Mouse (Mus musculus): Measurements from ENCODE around the gene Dcakd. TPM values are rescaled to one million over a fixed set of nuclear protein-coding genes. Genes with fewer than 3 reads are reported as not detected.

Dcakd gene
- polyA plus RNA-seq, 1 experiment from 2014 or later = 198 TPM

GRCm38 (mm10) chr11:102945306-102946264 is 82.5 kb downstream of the Dcakd start:
- Histone ChIP-seq H3K4me1 (ENCODE audit: control insufficient read depth, insufficient read depth, low read length) (peaks cover 27% of the 10 kb centered on the region), H3K4me2 (replicated peaks; ENCODE audit: low read depth, low read length) (peak overlapping the region; percentile 76), H3K27ac (ENCODE audit: low read length) (no peak overlapping the region), H3K9ac (replicated peaks; ENCODE audit: low read depth, low read length) (no peak overlapping the region; the same call in 1 of the 2 replicates), H3K9me3 (ENCODE audit: control insufficient read depth, low read depth, low read length) (no peaks in the 10 kb centered on the region), H3K36me3 (ENCODE audit: control insufficient read depth, insufficient read depth, low read length) (no peaks in the 10 kb centered on the region), H3K4me3 (ENCODE audit: low read depth, low read length) (peak overlapping the region; percentile 38), H3K27me3 (ENCODE audit: control insufficient read depth, insufficient read depth, low read length) (peaks cover 24% of the 10 kb centered on the region)
- ATAC-seq (ENCODE audit: insufficient number of reproducible peaks, insufficient read depth, low FRiP score, low read depth) = no peak
- 2% methylated on average over 54 of the region's 54 CpGs for WGBS

Small RNA genes lying within 50 kb of the gene (microRNA-seq; reads per million reads assigned to microRNA genes)
- gene Mir6931 = not detected

Other genes with a start within 250 kb of the Dcakd start
- gene Gjc1, start 208.6 kb downstream of the Dcakd start, polyA plus RNA-seq (2014; fragmentation: Nextera tagmentation; extraction: Ambion mirVana) = 57.0 and 64.8 TPM in 2 replicates
- gene Higd1b, start 192.5 kb downstream of the Dcakd start, polyA plus RNA-seq (2014; fragmentation: Nextera tagmentation; extraction: Ambion mirVana) = not detected in 2 replicates
- 148 and 168 TPM in 2 replicates for gene Eftud2, start 147.3 kb downstream of the Dcakd start, polyA plus RNA-seq (2014; fragmentation: Nextera tagmentation; extraction: Ambion mirVana)
- 1.3 and 1.7 TPM in 2 replicates for gene Ccdc103, start 147.1 kb downstream of the Dcakd start, polyA plus RNA-seq (2014; fragmentation: Nextera tagmentation; extraction: Ambion mirVana)
- not detected in 2 replicates for gene Fam187a, start 143.2 kb downstream of the Dcakd start, polyA plus RNA-seq (2014; fragmentation: Nextera tagmentation; extraction: Ambion mirVana)
- gene Gfap, start 127.4 kb downstream of the Dcakd start, polyA plus RNA-seq (2014; fragmentation: Nextera tagmentation; extraction: Ambion mirVana) = 0.34 and 0.62 TPM in 2 replicates
- gene Kif18b, start 103.2 kb downstream of the Dcakd start, polyA plus RNA-seq (2014; fragmentation: Nextera tagmentation; extraction: Ambion mirVana) = 7.9 and 10.0 TPM in 2 replicates
- gene C1ql1, start 81.6 kb downstream of the Dcakd start, polyA plus RNA-seq (2014; fragmentation: Nextera tagmentation; extraction: Ambion mirVana) = 9.4 and 11.1 TPM in 2 replicates
- 55.1 and 62.4 TPM in 2 replicates for gene Nmt1, start 143 bp downstream of the Dcakd start, polyA plus RNA-seq (2014; fragmentation: Nextera tagmentation; extraction: Ambion mirVana)
- gene Plcd3, start 73.3 kb upstream of the Dcakd start, polyA plus RNA-seq (2014; fragmentation: Nextera tagmentation; extraction: Ambion mirVana) = 2.5 TPM in 2 replicates
- gene Acbd4, start 73.3 kb upstream of the Dcakd start, polyA plus RNA-seq (2014; fragmentation: Nextera tagmentation; extraction: Ambion mirVana) = 17.7 and 20.4 TPM in 2 replicates
- gene Hexim1, start 87.9 kb upstream of the Dcakd start, polyA plus RNA-seq (2014; fragmentation: Nextera tagmentation; extraction: Ambion mirVana) = 7.6 and 7.7 TPM in 2 replicates
- gene Hexim2, start 104.1 kb upstream of the Dcakd start, polyA plus RNA-seq (2014; fragmentation: Nextera tagmentation; extraction: Ambion mirVana) = 7.3 and 9.1 TPM in 2 replicates
- gene Fmnl1, start 142.8 kb upstream of the Dcakd start, polyA plus RNA-seq (2014; fragmentation: Nextera tagmentation; extraction: Ambion mirVana) = 1.7 and 2.3 TPM in 2 replicates
- gene 1700023F06Rik, start 180.2 kb upstream of the Dcakd start, polyA plus RNA-seq (2014; fragmentation: Nextera tagmentation; extraction: Ambion mirVana) = 1.5 and 1.8 TPM in 2 replicates
- gene Spata32, start 190.1 kb upstream of the Dcakd start, polyA plus RNA-seq (2014; fragmentation: Nextera tagmentation; extraction: Ambion mirVana) = not detected in 2 replicates
- gene Map3k14, start 239.1 kb upstream of the Dcakd start, polyA plus RNA-seq (2014; fragmentation: Nextera tagmentation; extraction: Ambion mirVana) = 5.6 and 6.0 TPM in 2 replicates

Data from stomach, embryonic 14.5 days (tissue).